21 mouse cellular contexts compared by ENCODE assay signal in genomic region chr8:122916766-122917165, GRCm38 (mm10).
DNase-seq lines count a peak whose midpoint lies in the region; ATAC-seq and TF ChIP-seq lines count a peak whose summit lies in the region.
"Had no signal": no experiment of that assay in that cellular context is flagged by ENCODE, and none has a peak within 500 bp of the region (broad histone marks: within the 10 kb centered on the region; RNA-seq: fewer than 3 reads in every experiment).

No protein-coding gene starts in this region.

- no peak for TF ChIP-seq CTCF in kidney, adult 2 months (conservative IDR thresholded peaks at IDR 0.05; ENCODE audit: insufficient read depth, insufficient read length, low read depth, low read length)

- peak overlapping the region; percentile 91 for H3K27ac ChIP-seq in heart, embryonic 15.5 days
- no peak overlapping the region for H3K27ac ChIP-seq in kidney, adult 2 months (ENCODE audit: insufficient read depth, low read depth, low read length)
- H3K27ac ChIP-seq: limb, embryonic 10.5 days had no signal

- ATAC-seq in heart, embryonic 15.5 days (replicated peaks; ENCODE audit: insufficient number of reproducible peaks, insufficient read depth, low FRiP score, low read depth): no peak
- peak; percentile 46 for ATAC-seq in CD4-positive, CD25-positive, alpha-beta regulatory T cell, adult 4 months
- peak; percentile 60 for ATAC-seq in granulocyte monocyte progenitor cell, adult 5-6 weeks (replicated peaks; ENCODE audit: poor library complexity, severe bottlenecking)
- ATAC-seq: forebrain, embryonic 14.5 days had no signal

- H3K4me2 ChIP-seq in heart, embryonic 15.5 days: 0 out of 2 replicates have a peak overlapping the region, but pooled peaks have one; percentile 2
- H3K4me2 ChIP-seq: hindbrain, embryonic 12.5 days had no signal

- 0 out of 2 replicates have a peak, but pooled peaks cover 4% of the 10 kb centered on the region for H3K36me3 ChIP-seq in heart, embryonic 15.5 days
- no peaks in the 10 kb centered on the region for H3K36me3 ChIP-seq in kidney, adult 2 months (ENCODE audit: control insufficient read depth, insufficient read depth, low read length)

- 28% methylated on average over 3 of the region's 3 CpGs for WGBS in heart, embryonic 15.5 days
- 31% methylated on average over 3 of the region's 3 CpGs for WGBS in kidney, adult 2 months

- H3K9ac ChIP-seq in heart, embryonic 15.5 days: no peak overlapping the region
- H3K9ac ChIP-seq: hindbrain, embryonic 12.5 days had no signal

- no peak for TF ChIP-seq POLR2A in kidney, adult 2 months (IDR thresholded peaks at IDR 0.05; ENCODE audit: low read depth, low read length)

- H3K4me3 ChIP-seq in heart, embryonic 15.5 days: no peak overlapping the region
- no peak overlapping the region for H3K4me3 ChIP-seq in kidney, adult 2 months (ENCODE audit: insufficient read depth, low read depth, low read length)
- H3K4me3 ChIP-seq: erythroblast, embryonic 14.5 days; hindbrain, embryonic 12.5 days; limb, embryonic 10.5 days; midbrain, embryonic 10.5 days had no signal

- H3K4me1 ChIP-seq in heart, embryonic 15.5 days (replicated peaks): peaks cover 71% of the 10 kb centered on the region
- peaks cover 9% of the 10 kb centered on the region; the same call in 1 of the 2 replicates for H3K4me1 ChIP-seq in kidney, adult 2 months (ENCODE audit: control insufficient read depth, insufficient read depth, low read length)

- no peaks in the 10 kb centered on the region for H3K27me3 ChIP-seq in heart, embryonic 15.5 days
- no peaks in the 10 kb centered on the region for H3K27me3 ChIP-seq in kidney, adult 2 months (replicated peaks; ENCODE audit: control insufficient read depth, insufficient read depth, low read length)
- H3K27me3 ChIP-seq: hindbrain, embryonic 12.5 days had no signal

- peak; percentile 73 for DNase-seq in heart, adult 11 months
- no peak for DNase-seq in heart, postnatal 10 days
- no peak for DNase-seq in heart, postnatal 36 days
- DNase-seq in adrenal gland, postnatal 25 days: no peak
- no peak for DNase-seq in kidney, adult 2 months
- DNase-seq: adrenal gland, adult 2 months; cerebellum, postnatal 10 days; gastrocnemius, postnatal 14 days; kidney, adult 8-10 months; kidney, postnatal 14 days; lung, adult 18-20 months; lung, postnatal 14 days; right cerebral cortex, postnatal 25 days had no signal

- H3K9me3 ChIP-seq in heart, embryonic 15.5 days (replicated peaks): no peaks in the 10 kb centered on the region
- H3K9me3 ChIP-seq: hindbrain, embryonic 12.5 days; limb, embryonic 10.5 days; midbrain, embryonic 10.5 days had no signal

- intact Hi-C loops in heart, postnatal 10 days (cut with DNase I): no loop called here
- intact Hi-C loops in heart, postnatal 36 days (cut with DNase I): no loop called here
